Mouse (Mus musculus) liver, adult 2 months (tissue): Measurements from ENCODE around the gene Mrnip.

ENCODE experiments used
- CTCF ChIP-seq: fragments of 200-500 bp; IDR thresholded peaks from 2 replicates; pipeline ENCODE4 v1.5.1; 2011; ENCODE audit warnings: low read depth, low read length, control low read depth
- POLR2A ChIP-seq: fragments of 200-500 bp; IDR thresholded peaks from 2 replicates; pipeline ENCODE4 v1.6.1; 2011; ENCODE audit warnings: low read length, control low read depth; ENCODE audit not compliant: insufficient read depth; ENCODE audit errors: extremely low read depth

DNA sequence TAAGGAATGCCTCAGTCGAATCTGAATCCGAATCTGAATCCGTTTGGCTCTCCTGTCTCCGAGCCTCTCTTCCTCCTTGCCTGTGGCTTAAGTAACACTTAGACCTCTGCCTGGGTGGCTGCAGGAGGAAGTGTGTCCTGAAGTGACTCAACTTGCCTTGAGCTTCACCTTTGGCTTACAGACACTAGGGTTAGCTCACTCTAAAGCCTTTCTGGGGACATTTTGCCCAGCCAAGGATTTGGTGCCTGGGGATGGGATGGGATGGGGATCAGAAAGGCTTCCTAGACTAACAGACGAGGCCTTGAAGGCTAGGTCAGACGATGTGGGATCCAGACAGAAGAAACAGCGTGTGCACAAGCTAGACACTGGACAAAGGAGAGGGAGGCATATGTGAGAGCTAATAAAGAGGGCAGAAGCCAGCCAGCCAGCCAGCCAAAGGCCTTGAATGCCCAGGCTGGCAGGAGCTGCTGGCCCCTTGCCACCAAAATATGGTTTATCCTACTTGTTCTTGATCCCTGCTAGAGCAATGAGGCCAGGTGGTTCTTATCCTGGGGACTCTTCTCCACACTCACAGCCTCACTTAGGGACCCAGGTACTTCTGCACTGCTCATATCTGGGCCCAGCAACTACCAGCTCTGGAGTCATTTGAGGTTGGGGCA, 55.1 kb downstream of the Mrnip start:
- TF ChIP-seq POLR2A (no peak), CTCF (no peak)
